Mouse (Mus musculus): ENCODE results near the gene Aar2. TPM values are rescaled to one million over a fixed set of nuclear protein-coding genes. Genes with fewer than 3 reads are reported as not detected.

The Aar2 gene
- polyA plus RNA-seq, 1 experiment from 2014 or later, result 42.8 TPM

- H3K9ac ChIP-seq, result no peak overlapping the region
- no peak for ATAC-seq (ENCODE audit: insufficient number of reproducible peaks, insufficient read depth, low FRiP score, low TSS enrichment)
- H3K4me3 ChIP-seq, result no peak overlapping the region
- H3K4me2 ChIP-seq (replicated peaks), result no peak overlapping the region
- H3K4me1 ChIP-seq, result no peaks in the 10 kb centered on the region
- H3K27ac ChIP-seq, result no peak overlapping the region
- 83% methylated on average over 9 of the region's 9 CpGs for WGBS
- no peaks in the 10 kb centered on the region for H3K27me3 ChIP-seq
- H3K36me3 ChIP-seq, result no peaks in the 10 kb centered on the region
- no peaks in the 10 kb centered on the region for H3K9me3 ChIP-seq
These were observed 56.3 kb downstream of the Aar2 start for GRCm38 (mm10) chr2:156603671-156604070.

DNA sequence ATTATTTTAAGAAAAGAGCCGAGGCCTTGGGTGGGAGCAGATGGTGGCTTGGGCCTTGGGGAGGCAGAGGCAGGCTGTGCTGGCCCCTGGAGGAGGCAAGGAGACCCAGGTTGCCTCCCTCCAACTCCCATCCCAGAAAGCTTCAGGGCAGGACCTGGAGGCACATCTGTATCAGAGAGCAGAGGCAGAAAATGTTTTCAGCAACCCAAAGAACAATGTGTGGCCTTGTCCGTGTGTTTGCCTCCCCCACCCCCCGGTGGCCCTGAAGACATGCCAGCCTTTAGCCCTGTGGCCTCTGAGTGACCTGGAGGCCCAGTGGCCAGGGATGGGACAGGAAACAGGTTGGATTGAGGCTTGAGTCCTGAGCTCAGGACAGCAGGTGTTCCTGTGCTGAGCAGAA, 57.8 kb downstream of the Aar2 start:
- no peak overlapping the region for H3K27ac ChIP-seq
- H3K36me3 ChIP-seq, result no peaks in the 10 kb centered on the region
- H3K9ac ChIP-seq, result no peak overlapping the region
- WGBS, result 53% methylated on average over 3 of the region's 3 CpGs
- no peak for ATAC-seq (ENCODE audit: insufficient number of reproducible peaks, insufficient read depth, low FRiP score, low TSS enrichment)
- H3K4me1 ChIP-seq, result no peaks in the 10 kb centered on the region
- peaks cover 3% of the 10 kb centered on the region; the same call in 1 of the 2 replicates for H3K27me3 ChIP-seq
- H3K4me2 ChIP-seq (replicated peaks), result no peak overlapping the region
- H3K9me3 ChIP-seq, result no peaks in the 10 kb centered on the region
- no peak overlapping the region for H3K4me3 ChIP-seq

DNA sequence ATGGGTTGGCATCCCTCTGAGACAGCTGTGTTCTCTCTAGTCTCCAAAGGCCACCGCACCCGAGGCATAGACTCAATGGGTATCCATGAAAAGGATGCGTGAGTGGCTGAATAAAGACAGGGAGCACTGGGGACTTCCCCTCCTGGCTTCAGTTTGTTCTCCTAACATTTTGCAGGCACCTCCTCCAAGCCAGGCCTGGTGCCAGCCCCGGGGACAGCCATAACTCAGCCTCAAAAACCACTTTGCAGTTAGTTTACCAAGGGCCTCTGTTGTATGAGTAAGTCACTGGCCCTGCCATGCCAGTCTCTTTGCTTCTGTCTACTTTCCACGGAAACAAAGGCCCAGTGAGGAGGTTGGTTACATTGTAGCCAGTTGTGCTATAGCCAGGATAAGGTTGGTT, 58.6 kb downstream of the Aar2 start:
- no peak for ATAC-seq (ENCODE audit: insufficient number of reproducible peaks, insufficient read depth, low FRiP score, low TSS enrichment)
- H3K9ac ChIP-seq, result no peak overlapping the region
- no peaks in the 10 kb centered on the region for H3K9me3 ChIP-seq
- H3K36me3 ChIP-seq, result no peaks in the 10 kb centered on the region
- H3K4me3 ChIP-seq, result no peak overlapping the region
- no peak overlapping the region for H3K27ac ChIP-seq
- H3K27me3 ChIP-seq, result peaks cover 7% of the 10 kb centered on the region; the same call in 1 of the 2 replicates
- no peaks in the 10 kb centered on the region for H3K4me1 ChIP-seq
- no peak overlapping the region for H3K4me2 ChIP-seq (replicated peaks)
- WGBS, result 81% methylated on average over 5 of the region's 5 CpGs

DNA sequence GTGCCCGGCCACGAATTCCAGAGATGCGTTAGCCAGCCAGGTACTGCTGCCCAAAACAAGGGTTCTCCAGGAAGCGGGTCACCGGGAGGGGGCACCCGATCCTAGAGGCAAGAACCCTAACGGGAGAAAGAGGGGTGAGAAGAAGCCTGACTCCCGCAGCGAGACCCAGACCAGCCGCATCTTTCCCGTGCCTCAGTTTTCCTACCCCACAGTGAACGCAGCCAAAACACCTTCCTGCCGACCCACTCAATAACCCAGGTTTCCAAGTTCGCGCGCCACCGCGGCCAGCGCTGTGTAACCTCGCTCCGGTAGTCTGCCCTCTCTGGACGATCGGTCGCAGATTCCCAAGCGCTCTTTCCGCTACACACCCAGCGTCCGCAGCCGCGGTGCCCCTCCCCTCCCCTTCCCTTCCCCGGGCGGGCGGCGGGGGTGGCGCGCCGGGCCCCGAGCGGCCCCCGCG, 65.7 kb downstream of the Aar2 start:
- peak overlapping the region; percentile 97 for H3K4me2 ChIP-seq (replicated peaks)
- WGBS, result under 1% methylated on average over 33 of the region's 41 CpGs
- H3K9ac ChIP-seq, result peak overlapping the region; percentile 69
- no peaks in the 10 kb centered on the region for H3K36me3 ChIP-seq
- H3K4me1 ChIP-seq, result peaks cover 11% of the 10 kb centered on the region
- ATAC-seq (ENCODE audit: insufficient number of reproducible peaks, insufficient read depth, low FRiP score, low TSS enrichment), result no peak
- peaks cover 61% of the 10 kb centered on the region for H3K27me3 ChIP-seq
- no peaks in the 10 kb centered on the region for H3K9me3 ChIP-seq
- H3K27ac ChIP-seq, result no peak overlapping the region
- H3K4me3 ChIP-seq, result peak overlapping the region; percentile 71

- H3K27me3 ChIP-seq, result peaks cover 61% of the 10 kb centered on the region
- under 1% methylated on average over 76 of the region's 103 CpGs for WGBS
- no peak within 1 kb of the TSS for H3K27ac ChIP-seq
These were observed 66.3 kb downstream of the Aar2 start, which contains the start of gene Dlgap4 for GRCm38 (mm10) chr2:156613541-156614257. Gene Dlgap4 (plus strand): TSS chr2:156613705.

DNA sequence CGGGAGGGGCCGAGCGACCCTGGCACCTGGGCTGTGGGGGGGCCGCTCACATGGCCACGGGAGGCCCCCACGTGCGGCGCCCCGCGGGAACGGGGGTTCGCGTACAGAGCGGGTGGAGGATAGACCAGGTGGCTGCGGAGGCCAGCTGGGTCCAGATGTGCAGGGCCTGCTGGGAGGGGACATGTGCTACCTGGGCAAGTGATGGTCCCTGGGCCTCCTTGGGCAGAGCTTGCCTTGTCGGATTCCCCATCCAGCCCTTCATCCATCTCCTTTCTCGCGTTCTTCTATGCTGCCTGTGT, 66.8 kb downstream of the Aar2 start:
- H3K27me3 ChIP-seq, result peaks cover 61% of the 10 kb centered on the region
- no peak for ATAC-seq (ENCODE audit: insufficient number of reproducible peaks, insufficient read depth, low FRiP score, low TSS enrichment)
- WGBS, result 1% methylated on average over 18 of the region's 18 CpGs
- peak overlapping the region; percentile 71 for H3K4me3 ChIP-seq
- peak overlapping the region; percentile 97 for H3K4me2 ChIP-seq (replicated peaks)
- H3K36me3 ChIP-seq, result no peaks in the 10 kb centered on the region
- H3K27ac ChIP-seq, result no peak overlapping the region
- H3K4me1 ChIP-seq, result peaks cover 11% of the 10 kb centered on the region
- H3K9ac ChIP-seq, result peak overlapping the region; percentile 69
- H3K9me3 ChIP-seq, result no peaks in the 10 kb centered on the region

More at GRCm38 (mm10) chr2:156613541-156614257, 66.3 kb downstream of the Aar2 start, which contains the start of gene Dlgap4:
- peak within 1 kb of the TSS; percentile 71 for H3K4me3 ChIP-seq
- no peaks in the 10 kb centered on the region for H3K9me3 ChIP-seq
- no peaks in the 10 kb centered on the region for H3K36me3 ChIP-seq
- peak within 1 kb of the TSS; percentile 69 for H3K9ac ChIP-seq
- H3K4me1 ChIP-seq, result peaks cover 11% of the 10 kb centered on the region
- H3K4me2 ChIP-seq (replicated peaks), result peak within 1 kb of the TSS; percentile 97
- ATAC-seq (ENCODE audit: insufficient number of reproducible peaks, insufficient read depth, low FRiP score, low TSS enrichment), result peak; percentile 73

- ATAC-seq (ENCODE audit: insufficient number of reproducible peaks, insufficient read depth, low FRiP score, low TSS enrichment), result no peak
- Histone ChIP-seq H3K9me3 (no peaks in the 10 kb centered on the region), H3K36me3 (no peaks in the 10 kb centered on the region), H3K4me3 (peak overlapping the region; percentile 71), H3K4me2 (replicated peaks) (peak overlapping the region; percentile 97), H3K27ac (no peak overlapping the region), H3K4me1 (peaks cover 11% of the 10 kb centered on the region), H3K27me3 (peaks cover 62% of the 10 kb centered on the region), H3K9ac (no peak overlapping the region)
- WGBS, result 7% methylated on average over 31 of the region's 31 CpGs
These were observed 67.6 kb downstream of the Aar2 start for GRCm38 (mm10) chr2:156614661-156615654.

DNA sequence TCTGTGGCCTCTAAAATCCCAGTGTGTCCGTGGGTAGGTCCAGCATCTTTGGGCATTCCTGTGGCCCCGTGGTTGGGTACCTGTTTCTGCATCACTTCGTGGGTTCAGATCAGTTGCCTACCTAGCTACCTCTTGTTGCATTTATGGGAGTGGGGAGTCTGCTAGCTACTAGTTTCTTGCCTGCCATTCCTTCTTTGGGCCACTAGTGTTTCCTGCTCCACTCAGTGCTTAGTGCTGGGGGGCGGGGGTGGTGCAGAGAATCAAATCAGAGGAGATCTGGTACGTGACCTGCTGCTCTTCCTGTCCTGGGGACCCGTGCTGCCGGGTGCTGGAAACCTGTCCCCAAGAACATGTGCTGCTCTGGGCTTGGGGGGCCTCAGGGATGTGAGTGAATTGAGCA, 69.1 kb downstream of the Aar2 start:
- Histone ChIP-seq H3K27me3 (peaks cover 57% of the 10 kb centered on the region), H3K9ac (no peak overlapping the region), H3K4me1 (peaks cover 11% of the 10 kb centered on the region), H3K4me3 (no peak overlapping the region), H3K9me3 (no peaks in the 10 kb centered on the region), H3K36me3 (no peaks in the 10 kb centered on the region), H3K4me2 (replicated peaks) (no peak overlapping the region), H3K27ac (no peak overlapping the region)
- 61% methylated on average over 7 of the region's 7 CpGs for WGBS
- no peak for ATAC-seq (ENCODE audit: insufficient number of reproducible peaks, insufficient read depth, low FRiP score, low TSS enrichment)

DNA sequence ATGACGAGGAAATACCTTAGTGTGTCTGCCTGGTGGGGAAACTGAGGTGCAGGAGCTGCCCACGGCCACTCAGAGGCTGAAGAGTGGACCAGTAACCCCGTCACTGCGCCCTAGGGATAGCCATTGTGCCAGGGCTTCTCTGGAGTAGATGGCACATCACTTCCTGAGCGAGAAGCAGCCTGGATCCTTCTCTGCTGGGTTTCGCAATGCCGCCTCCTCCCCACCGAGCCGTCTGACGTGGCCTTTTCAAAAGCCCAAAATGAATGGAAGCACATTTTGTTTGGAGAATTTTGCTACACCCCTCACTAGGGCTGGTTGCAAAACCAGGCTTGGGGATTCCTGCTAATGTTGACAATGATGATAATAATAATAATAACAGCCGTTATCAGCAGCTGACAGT, 70.2 kb downstream of the Aar2 start:
- no peak overlapping the region for H3K9ac ChIP-seq
- WGBS, result 35% methylated on average over 11 of the region's 11 CpGs
- H3K36me3 ChIP-seq, result no peaks in the 10 kb centered on the region
- ATAC-seq (ENCODE audit: insufficient number of reproducible peaks, insufficient read depth, low FRiP score, low TSS enrichment), result no peak
- peaks cover 11% of the 10 kb centered on the region for H3K4me1 ChIP-seq
- H3K4me3 ChIP-seq, result no peak overlapping the region
- H3K27ac ChIP-seq, result no peak overlapping the region
- peaks cover 52% of the 10 kb centered on the region for H3K27me3 ChIP-seq
- H3K4me2 ChIP-seq (replicated peaks), result no peak overlapping the region
- no peaks in the 10 kb centered on the region for H3K9me3 ChIP-seq
